Mouse (Mus musculus) right cerebral cortex, postnatal 36 days (tissue): ENCODE data around the gene Cfap54.

ENCODE experiments used
- DNase-seq, 2 experiments: peaks; one replicate each; pipeline ENCODE4 v3.0.0; 2022; ENCODE audit warnings: low spot score in 2 of 2, mixed read lengths in 1 of 2

Gene Cfap54

DNA sequence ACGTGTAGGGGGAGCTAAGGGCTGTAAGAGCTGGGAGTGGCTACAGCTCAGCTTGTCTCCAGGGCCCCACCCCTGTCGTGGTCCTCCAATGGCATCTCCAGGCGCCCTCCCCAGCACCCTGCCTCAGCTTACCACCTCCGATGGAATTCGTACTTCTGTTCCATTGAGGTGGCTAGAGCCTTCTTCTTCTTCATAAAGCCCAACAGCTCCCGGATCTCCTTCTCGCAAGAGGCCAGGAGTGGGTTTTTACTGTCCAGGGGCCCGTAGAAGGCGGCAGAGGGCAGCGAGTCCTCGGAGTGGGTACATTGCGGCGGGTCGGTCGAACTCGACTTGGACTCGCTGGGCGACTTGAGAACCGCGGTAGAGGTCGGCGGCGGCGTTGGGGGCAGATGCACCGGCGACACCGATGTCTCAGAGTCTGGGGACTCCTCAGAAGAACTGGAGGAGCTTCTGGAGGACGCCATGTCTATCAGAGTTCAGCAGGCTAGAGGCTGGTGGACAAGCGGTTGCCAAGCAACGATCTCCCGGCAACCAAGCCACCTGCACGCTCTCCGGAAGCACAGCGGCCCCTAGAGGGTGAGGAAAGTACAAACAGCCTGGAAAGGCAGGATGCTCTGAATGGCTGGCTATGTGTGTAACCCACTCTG is at the start of gene Cfap54:
Gene Cfap54, minus strand, starts transcription at position 486 of the 647 bp plus-strand sequence.
- peak; percentile 81 to 89 for DNase-seq

DNA sequence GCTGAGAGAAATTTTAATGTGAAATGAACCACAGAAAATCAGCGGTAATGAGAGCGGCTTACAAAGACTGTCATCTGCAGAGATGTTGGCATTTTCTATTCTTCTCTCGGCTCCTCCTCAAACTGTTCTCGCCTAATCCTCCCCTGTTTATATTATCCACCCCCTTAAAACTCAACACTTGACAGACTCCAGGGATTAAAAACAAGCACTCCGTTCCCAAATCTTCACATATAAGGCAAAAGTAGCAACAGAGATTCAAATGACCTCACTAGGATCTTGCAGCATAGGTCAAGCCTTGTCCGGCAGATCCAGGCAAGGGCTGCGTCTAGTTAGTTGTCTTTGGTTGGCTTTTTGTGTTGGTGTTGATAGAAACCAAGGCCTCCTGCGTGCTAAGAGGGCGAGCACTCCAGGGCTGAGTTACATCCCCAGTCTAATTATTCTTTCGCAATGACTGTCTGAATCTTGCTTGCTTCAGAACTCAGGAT is 49.1 kb upstream of the Cfap54 start:
- DNase-seq, result no peak

DNA sequence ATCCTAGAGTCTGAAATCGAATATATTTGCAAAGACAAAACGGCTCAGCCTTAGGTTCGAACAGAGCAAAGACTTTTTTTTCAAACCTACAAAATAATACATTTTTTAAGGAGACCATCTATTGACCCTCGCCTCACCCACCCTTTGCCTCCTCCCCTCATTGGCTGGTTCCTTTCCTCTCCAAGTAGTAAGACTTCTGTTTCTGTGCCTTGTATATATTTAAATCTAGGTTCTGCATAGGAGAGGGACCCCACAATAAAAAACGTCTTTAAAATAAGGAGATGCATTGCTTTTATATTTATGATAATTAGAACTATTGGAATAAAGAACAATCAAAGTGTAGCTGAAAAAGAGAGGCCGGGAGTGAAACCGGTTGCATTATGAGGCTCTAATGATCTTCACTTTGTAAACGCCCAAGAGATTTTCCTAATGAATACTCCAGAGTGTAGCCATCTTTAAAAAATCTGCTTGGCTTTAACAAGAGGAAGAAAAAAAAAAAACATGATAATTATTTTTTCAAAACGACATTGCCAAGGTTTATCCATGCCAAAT is 48.6 kb upstream of the Cfap54 start:
- DNase-seq, result no peak

DNA sequence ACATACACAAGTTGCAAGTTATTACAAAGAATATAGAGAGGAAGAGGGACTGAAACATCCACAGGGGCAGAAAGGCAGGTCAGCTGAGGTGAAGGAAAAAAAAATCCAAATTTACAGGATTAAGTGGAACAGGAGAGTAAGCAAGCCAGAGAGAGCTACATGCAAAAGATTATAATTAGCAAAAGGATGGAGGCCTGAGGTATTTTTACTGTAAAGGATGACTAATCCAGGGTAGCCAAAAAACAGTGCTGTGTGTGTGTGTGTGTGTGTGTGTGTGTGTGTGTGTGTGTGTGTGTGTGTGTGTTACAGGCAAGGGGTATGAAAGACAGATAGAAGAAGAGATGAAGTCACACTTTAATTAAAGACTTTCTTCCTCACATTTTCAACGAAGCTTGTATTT is 47.9 kb upstream of the Cfap54 start:
- DNase-seq, result no peak

DNA sequence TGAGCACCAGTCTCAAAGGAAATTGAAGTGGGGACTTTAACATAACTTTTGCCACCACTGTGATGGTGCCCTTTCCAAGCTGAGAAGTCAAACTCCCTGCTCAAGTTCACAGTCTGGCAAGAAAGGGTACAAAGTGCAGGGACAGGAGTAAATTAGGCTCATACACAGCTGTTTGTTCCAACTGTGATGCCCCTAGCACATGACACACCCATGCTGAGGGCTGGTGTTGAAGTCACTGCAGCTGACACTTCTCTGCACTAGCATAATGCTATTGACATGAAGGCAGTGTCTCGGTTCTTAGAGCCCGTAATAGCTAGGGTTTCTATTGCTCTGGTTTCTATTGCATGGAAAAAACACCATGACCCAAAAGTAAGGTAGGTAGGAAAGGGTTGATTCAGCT is 47.1 kb upstream of the Cfap54 start:
- no peak for DNase-seq

DNA sequence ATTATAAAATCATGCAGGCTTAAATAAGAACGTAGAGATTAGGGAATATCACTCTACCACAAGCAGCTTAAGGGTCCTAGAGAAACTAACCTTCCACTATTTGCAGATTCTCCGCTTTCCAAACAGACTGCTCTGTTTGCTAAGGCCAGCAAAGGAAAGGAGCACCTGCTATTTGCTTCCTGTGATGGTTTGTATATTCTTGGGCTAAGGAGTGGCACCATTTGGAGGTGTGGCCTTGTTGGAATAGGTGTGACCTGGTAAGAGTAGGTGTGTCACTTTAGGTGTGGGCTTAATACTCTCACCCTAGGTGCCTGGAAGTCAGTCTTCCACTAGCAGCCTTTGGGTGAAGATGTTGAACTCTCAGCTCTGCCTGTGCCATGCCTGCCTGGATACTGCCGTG is 44.6 kb upstream of the Cfap54 start:
- no peak for DNase-seq

DNA sequence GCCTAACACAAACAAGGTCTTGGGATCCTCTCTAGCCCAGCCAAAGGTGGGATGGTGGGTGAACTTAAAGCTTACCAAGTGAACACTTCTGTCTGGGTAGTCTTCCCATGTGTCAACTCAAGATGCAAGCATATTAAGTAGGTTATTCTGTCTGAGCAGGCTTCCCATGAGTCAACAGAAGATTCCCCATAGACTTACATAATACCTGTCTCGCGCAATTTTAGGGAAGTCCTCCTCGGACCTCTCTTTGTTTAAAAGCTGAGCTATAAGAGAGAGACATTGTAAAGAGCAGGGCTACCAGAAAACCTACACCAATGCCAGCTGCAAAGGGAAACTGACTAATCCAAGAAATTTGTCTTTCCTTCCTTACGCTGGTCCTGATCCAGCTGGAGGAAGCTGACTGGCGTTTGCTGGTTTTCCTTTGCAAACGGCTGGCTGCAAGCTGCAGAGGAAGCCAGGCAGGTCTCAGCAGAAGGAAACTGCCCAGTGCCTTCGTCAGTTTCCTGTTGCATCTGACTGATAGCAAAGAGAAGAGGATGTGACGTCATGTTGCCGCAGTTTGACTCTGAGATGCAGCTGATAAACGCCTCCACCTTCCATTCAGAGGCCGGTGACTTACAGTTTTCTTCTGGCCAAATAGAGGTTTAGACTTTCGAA is 42.7 kb upstream of the Cfap54 start:
- DNase-seq, result no peak

DNA sequence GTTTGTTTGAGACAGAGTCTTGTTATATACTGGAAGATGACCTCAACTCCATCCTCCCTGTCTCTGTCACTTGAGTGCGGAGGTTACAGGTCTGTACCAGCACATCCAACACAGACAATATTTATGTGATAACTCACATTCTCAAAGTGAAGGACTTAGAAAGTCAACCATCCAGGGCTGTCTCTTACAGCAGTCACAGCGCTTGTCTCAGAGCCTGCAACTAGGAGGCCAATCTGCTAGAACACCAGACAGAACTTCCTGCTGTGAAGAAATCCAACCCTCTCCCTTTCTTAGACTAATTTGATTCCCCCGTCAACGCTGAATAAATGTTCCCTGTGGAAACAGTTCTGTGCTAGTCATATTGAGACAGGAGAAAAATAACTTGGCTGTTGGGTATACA is 41.9 kb upstream of the Cfap54 start:
- DNase-seq, result no peak

DNA sequence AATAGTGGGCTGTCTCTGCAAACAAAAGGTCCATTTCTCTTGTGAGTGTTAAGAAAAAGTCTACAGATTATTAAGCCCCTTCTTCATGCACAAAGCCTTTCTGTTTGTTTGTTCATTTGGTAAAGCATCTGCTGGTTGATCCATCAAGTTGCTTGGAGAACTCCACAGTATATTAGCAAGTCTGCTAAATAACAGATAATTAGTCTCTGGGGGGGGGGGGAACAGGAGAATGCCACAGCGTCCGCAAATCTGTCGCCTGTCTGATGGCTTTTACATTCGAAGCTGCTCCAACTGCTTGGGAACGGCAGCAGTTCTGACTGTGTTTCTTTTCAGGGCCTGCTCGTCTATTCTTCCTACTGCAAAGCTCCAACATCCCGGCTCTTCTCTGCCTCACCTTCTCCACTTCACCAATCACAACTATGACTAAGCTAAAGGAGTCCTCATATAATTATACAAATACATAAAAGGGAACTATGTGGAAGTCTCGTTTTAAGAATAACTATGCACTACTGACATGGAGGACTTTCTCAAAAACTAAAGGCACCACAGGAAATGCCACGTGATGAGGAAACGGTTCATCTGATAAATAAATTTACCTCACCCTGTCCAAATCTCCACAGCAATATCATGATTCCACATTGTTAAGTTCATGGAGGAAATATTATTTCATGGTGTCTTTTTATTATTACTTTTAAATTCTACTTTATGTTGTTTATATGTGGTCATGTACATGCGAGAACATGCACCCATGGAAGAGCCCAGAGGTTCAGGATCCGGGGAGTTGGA is 41.2 kb upstream of the Cfap54 start:
- no peak for DNase-seq

DNA sequence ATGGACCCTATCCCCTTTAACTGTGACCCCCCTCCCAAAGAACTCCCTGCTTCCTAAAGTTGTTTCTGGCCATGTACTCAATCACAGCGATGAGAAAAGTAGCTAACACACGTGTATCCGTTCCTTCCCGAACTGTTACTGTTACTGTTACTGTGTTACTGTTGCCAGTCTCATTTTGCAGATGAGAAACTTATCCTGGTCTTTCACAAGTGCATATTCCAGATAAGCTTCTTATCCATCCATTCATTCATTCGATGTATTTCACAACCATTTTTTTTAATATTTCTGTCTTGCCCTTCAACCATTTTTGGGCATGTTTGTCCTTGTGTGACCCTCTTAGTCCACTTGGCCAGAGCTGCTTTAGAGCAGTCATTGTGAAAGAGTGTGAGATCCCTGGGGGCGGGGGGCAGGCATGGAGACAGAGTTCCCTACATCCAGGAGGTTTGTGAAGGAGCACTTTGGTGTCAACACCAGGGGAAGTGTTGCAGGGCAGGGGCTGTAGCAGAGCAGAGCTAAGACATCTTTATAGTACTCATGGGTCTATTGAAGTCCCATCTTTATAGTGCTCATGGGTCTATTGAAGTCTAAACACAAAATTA is 39.9 kb upstream of the Cfap54 start:
- no peak for DNase-seq

DNA sequence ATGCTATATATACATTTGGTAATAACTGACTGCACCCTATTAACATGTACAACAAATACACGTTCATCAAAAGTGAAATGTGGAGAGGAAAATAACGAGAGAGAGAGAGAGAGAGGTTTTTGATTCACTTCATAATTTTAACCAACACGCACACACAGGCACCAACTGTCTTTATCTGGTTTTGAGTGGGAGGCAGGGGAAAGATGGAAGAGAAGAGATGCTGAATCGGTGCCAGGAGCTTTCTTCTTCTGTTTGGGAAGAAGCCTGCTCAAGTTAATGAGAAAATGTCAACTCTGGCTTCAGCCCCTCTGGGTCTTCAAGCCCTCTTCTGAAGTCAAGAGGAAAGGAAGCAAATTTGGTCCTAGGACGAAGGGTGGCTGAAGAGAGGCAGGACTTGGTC is 38.4 kb upstream of the Cfap54 start:
- DNase-seq, result peak; percentile 32 to 53

DNA sequence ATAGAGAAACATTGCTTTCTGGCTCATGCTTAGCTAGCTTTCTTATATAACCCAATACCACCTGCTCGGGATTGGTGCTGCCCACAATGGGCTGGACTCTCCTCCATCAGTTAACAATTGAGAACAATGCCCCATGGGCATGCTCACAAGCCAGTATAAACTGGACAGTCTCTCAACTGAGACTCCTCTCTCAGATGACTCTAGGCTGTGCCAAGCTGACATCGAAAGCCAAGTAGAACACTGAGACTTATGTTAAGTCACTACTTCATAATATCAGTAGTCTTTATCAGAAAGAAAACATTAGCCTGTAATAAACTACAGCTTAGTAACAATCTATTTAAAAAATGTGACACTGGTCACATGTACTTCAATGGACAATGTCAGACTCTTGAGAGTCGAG is 35.2 kb upstream of the Cfap54 start:
- DNase-seq, result no peak

DNA sequence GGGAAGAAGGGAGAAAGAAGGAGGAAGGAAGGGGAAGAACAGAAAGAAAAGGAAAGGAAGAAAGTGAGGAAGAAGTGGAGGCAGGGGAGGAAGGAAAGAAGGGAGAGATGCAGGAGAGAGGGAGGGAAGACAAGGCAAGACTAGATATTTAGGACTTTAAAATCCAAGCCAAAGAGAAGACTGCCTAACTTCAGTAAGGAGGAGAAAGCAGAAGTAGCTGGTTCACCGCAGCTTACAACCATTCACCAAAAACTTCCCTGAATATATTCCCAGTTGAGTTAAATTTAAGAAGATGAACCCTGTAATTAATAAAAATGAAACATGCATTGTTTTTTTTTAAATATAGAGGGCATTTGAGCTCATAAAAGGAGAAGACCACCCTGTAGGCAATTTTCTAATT is 34.3 kb upstream of the Cfap54 start:
- DNase-seq, result no peak

DNA sequence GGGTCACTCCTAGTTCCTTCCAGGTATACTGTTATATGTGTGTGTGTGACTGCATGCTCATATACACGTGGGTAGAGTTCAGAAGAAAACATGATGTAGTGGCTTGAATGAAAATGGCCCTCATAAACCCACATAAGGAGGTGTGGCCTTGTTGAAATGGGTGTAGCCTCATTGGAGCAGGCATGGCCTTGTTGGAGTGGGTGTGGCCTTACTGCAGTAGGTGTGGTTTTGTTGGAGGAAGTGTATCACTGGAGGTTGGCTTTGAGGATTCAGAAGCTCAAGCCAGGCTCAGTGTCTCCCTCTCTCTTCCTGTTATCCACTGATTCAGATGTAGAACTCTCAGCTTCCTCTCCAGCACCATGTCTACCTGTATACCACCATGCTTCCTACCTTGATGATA is 33.4 kb upstream of the Cfap54 start:
- DNase-seq, result no peak

DNA sequence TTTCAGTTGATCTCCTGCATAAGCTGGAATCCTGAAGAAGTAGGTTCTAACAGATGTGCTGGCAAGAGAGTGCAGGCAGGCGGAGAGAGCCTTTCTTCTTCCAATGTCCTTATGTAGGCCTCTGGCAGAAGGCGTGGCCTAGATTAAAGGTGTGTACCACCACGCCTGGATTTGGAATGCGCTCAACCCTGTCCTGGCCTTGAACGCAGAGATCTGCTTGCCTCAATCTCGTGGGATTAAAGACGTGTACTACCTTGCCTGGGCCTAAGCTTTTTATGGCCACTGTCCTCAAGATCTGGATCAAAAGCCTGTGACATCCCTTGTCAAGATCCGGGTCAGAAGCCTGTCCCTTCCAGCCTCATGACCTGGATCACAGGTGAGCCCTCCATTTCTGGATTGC is 32.5 kb upstream of the Cfap54 start:
- no peak for DNase-seq

DNA sequence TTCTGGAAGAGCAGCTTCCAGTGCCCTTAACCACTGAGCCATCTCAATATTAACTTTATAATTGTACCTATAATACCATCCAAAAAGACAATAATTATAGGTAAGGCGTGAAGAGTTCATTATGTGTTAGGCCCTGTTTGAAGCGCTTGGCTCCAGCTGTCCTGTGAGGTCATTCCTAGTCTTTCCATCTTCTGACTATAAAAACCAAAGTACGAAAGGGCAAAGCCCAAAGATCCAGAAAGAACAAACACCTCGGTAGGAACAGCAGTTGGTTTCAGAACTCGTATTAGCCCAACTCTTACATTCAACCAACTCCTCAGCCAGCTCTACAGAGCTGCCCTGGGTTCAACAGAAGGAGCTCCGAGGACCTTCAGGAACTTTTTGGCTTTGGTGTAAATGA is 30.6 kb upstream of the Cfap54 start:
- no peak for DNase-seq

DNA sequence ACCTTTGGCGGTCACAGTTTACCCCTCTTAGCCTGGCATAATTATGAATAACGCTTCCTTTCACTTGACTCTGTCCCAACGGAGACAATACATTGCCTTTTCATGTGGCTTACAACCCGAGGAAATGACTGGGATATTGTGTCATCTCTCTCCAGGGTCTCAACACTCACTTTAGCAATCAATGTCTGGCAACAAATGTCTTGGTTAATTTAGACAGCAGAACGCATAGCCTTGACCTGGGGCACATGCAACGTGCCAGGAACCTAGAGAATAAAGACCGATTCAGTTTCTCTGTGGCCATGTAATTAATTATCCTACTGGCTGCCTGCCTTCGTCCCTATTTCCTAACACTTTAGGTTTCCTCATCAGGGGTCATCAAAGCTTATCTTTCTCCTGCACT is 30.0 kb upstream of the Cfap54 start:
- DNase-seq, result no peak

DNA sequence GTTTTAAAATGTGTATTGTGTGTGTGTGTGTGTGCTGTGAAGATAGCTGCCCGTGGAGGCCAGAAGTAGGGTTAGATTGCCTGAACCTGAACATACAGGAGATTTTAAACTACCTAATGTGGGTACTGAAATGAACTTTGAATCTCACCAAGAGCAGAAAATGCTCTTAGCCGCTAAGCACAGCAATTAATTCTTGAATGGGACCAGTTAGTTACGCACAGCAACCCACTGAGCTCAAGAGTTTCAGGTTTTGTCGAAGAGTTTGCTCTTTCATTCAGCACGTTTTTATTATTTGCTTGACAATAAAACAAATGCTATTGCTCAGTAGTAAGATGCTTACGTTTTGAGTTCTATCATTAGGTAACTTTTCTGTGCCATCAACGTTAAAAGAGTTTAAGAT is 23.9 kb upstream of the Cfap54 start:
- DNase-seq, result no peak

DNA sequence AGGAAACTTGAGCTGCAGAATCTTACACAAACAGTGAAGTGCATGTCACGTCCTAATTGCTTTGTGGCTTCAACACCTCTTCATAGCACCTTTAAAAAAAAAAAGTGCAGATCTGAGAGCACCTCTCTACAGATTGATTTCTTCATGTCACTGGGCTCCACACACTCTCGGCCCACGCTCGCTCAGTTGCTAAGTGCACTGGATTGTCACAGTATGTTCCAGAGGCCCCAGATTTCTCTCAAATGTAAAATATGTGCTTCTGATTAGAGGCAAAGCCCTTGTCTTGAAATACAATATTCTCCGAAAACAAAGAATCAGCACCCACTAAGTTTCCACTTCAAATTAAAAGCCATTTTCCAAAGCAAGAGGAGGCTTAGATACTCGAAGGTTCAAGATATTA is 22.9 kb upstream of the Cfap54 start:
- peak; percentile 59 to 75 for DNase-seq

DNA sequence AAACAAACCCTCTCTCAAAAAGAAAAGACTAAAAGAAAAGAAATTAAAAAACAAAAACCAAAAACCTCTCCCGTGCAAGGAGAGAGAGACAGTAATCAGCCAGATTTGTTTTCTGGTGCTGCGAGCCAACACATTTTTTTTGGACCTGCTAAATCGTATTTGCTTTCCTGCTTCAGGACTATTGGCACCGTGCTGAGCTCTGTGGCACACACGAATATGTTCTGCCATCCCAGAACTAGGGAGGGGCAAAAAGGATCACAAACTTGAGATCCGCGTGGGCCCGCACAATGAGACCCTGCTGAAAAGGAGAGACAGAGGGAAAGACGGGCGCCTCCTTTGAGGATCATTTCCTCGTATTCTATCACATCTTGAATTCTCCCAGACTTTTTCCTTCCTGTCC is 22.3 kb upstream of the Cfap54 start:
- DNase-seq, result no peak

DNA sequence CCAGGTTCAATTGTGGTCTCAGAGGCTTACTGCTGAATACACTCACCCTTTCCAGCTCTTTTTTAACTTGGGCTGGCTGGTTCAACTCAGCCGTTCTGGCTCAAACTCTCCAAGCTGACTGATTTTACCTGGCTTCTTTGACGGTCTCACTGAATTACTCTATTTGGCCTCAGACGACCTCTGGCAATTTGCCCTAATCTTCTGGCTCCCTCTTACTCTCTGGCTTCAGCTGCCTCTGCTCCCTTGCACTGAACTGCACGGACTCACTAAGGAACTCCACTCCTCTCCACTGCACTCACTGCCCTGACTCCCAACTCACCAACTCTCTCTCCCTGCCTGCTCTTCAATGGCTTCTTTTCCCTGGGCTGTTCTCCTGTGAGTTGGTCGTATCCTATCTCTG is 20.9 kb upstream of the Cfap54 start:
- DNase-seq, result no peak

DNA sequence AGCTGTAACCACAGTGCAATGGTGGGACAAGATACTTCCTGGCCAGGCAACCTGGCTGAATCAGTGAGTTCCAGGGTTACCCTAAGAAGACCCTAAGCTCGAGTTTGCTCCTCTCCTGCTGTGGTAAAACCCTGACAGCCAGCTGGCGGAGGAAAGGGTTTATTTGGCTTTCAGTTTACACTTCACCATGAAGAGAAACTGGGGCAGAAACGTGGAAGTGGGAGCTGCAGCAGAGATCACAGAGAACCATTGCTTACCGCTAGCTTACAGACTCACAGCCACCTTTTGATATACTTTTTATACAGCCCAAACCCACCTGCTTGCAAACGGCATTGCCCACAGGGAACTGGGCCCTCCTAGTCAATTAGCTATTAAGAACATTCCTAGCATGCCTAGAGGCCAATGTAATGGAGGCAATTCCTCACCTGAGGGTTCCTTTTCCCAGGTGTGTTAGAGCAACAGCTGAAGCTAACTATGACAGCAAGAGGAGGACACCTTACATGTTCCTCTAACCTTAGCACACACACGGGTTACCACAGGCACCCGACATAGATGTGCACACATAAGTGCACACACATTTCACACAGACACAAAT is 16.9 kb upstream of the Cfap54 start:
- no peak for DNase-seq
